Mouse (Mus musculus): ENCODE data around the gene Mlf2. TPM values are rescaled to one million over a fixed set of nuclear protein-coding genes. Genes with fewer than 3 reads are reported as not detected.
"Not testable (repeated sequence)": the region's sequence is repeated elsewhere in the genome, so short reads cannot be mapped to it uniquely, and the experiment has no call there.

The Mlf2 gene
- 267 and 277 TPM in 2 replicates for polyA plus RNA-seq (2015; fragmentation: Nextera tagmentation; extraction: Ambion mirVana)

GRCm38 (mm10) chr6:124930754-124931524 is at the start of gene Mlf2:
Gene Mlf2 (plus strand): TSS chr6:124931386.
- DNase-seq (ENCODE audit: low spot score) = peak; percentile 99

DNA sequence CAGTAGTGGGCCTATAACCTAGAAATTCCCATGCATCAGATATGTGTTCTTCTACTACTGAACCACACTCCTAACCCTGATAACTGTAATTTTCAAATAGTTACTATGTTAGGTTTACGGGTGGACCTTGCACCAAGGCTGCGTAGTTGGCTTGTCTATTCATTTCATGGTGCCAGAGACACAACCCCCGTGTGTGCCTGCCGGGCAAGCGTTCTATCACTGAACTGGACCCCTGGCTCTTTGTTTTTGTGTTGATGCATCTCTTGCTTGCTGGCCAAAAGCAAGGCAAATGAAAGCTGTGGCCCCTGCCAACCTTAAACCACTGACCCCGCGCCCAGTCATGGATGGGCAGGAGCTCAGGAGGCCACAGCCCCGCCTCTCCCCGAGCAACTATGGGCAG is 49.4 kb upstream of the Mlf2 start:
- no peak for DNase-seq (ENCODE audit: low spot score)

DNA sequence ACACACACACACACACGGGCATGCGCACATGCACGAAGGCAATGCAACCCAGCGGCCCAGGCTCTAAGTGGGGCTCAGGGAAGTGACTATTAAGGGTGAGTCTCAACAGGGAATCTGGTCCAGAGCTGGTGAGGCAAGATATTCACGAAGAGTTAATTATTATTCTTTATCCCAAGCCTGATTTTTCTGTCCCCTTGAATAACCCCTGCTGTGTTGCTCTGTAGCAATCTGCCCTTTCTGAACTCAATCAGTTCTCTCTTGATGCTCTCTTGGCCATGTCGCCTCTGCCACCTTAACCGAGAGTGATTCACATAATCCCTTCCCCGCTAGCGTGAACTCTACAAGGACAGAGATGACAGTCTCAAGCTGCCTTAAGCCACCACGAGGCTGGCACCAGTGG is 47.8 kb upstream of the Mlf2 start:
- DNase-seq (ENCODE audit: low spot score) = no peak

GRCm38 (mm10) chr6:124884714-124885500 is 46.3 kb upstream of the Mlf2 start:
- DNase-seq (ENCODE audit: low spot score) = peak; percentile 91

DNA sequence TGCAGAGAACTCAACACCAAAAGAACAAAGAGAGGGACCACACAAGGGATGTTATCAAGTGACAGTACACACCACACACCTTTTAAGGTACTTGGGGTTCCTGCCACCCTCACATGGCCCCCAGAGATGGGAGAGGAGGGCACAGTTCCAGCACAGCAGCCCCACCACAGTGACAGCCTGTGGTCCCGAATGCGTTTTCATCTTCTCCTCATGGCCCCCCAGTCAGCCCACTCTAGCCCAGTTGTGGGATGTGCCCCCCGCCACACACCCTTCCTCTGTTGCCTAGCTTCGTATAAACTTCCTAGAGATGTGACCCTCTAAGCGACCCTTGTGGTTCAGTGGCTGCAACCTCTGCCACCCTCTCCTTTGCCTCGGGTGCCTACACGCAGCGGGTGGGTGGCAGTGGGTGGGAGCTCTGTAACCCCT is 45.2 kb upstream of the Mlf2 start:
- DNase-seq (ENCODE audit: low spot score) = peak; percentile 71

DNA sequence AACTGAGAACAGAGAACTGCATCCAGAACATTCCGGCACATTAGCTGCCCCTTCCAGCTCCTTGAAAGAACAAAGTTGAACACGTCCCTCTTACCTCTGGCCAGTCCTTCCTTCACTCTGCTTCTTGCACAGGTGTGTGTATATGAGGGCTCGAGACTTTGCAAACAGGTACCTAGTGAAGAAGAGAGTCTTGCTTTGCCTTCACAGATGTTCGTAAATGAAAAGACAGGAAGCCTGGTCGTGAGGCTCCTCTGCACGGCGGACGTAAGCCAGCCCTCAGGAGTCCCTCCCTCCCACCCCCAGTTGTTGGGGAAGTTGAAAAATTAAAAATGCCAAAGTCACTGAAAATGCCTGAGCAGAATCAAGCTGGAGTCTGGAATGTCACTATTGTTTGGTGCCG is 43.2 kb upstream of the Mlf2 start, which contains the start of gene Cd4:
Gene Cd4 (minus strand): TSS at position 236 of the 400 bp plus-strand sequence.
- DNase-seq (ENCODE audit: low spot score) = peak; percentile 63

GRCm38 (mm10) chr6:124888555-124889125 is 42.5 kb upstream of the Mlf2 start:
- DNase-seq (ENCODE audit: low spot score) = peak; percentile 47

- no peak for DNase-seq (ENCODE audit: low spot score)
Measured at GRCm38 (mm10) chr6:124890997-124891396, 40.2 kb upstream of the Mlf2 start.

DNA sequence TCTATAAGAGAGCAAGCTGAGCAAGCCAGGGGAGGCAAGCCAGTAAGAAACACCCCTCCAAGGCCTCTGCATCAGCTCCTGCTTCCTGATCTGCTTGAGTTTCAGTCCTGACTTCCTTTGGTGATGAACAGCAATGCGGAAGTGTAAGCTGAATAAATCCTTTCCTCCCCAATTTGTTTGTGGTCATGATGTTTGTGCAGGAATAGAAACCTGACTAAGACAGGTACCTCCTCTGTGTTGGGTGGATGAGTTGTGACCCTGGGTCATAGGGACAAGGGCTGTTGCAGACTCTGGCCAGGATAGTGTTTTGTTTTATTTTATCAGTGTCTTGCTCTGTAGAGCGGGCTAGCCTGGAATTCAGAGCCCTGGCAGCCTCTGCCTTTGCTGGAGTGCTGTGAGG is 37.1 kb upstream of the Mlf2 start:
- DNase-seq (ENCODE audit: low spot score) = not testable (repeated sequence)

- DNase-seq (ENCODE audit: low spot score) = no peak
Measured at GRCm38 (mm10) chr6:124898359-124898758, 32.8 kb upstream of the Mlf2 start.

DNA sequence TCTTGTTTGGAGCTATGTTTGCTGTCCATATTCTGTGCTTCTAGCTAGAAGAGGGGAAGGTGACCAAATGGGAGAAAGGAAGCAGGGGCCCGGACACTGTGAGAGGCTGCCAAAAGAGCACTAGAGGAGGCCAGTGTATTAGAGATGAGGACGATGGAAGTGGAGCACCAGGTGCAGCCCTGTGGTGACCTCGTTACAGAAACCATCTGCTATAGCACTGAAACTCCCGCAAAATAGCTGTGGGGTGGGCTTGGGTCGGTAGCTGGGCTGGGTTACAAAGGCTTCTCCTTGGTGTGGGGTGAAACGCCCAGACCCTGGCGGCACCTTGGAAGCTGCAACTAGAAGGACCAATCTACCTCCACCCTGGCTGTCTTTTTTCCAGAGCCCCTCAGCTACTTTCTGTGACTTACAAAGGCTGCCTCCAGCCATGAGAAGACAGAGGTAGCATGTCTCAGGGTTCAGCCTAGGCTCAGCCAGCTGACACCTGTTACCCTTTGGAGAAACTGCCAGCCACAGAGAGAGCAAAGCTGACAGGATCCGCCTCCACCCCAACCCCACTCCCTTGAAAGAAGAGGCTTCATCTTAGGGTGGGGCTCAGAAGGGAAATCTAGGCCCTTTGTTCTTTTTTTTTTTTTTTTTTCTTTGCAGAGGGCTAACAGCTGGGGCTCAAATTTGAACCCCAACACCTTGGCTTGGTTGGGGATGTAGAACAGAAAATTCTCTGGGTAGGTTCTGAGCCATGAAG is 31.0 kb upstream of the Mlf2 start:
- peak; percentile 96 for DNase-seq (ENCODE audit: low spot score)

GRCm38 (mm10) chr6:124900801-124901480 is 30.2 kb upstream of the Mlf2 start:
- DNase-seq (ENCODE audit: low spot score) = no peak

DNA sequence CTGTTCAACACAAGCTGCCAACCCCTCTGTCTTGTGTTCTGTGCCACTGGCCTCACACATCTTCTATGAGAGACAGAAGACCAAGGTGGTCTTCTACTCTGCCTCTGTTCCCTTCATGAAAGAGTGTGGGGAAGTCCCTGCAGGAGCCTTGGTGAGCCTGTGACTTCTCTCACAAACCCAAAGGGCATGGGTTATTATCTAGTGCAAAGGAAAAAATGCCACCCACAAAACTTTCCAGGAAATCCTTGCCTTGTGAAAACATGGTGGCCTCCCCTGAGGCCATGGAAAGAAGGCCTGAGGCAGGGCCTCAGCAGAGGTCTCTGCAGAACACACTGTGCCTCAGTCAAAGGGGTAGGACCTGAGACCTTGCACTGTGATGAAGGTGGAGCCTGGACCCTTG is 29.3 kb upstream of the Mlf2 start:
- DNase-seq (ENCODE audit: low spot score) = no peak

- DNase-seq (ENCODE audit: low spot score) = peak; percentile 95
Measured at GRCm38 (mm10) chr6:124903580-124904151, 27.5 kb upstream of the Mlf2 start.

GRCm38 (mm10) chr6:124904161-124904981 is 26.8 kb upstream of the Mlf2 start:
- DNase-seq (ENCODE audit: low spot score) = peak; percentile 73

GRCm38 (mm10) chr6:124904991-124905860 is 26.0 kb upstream of the Mlf2 start:
- DNase-seq (ENCODE audit: low spot score) = no peak

- no peak for DNase-seq (ENCODE audit: low spot score)
Measured at GRCm38 (mm10) chr6:124907767-124908166, 23.4 kb upstream of the Mlf2 start.

- no peak for DNase-seq (ENCODE audit: low spot score)
Measured at GRCm38 (mm10) chr6:124910032-124910431, 21.2 kb upstream of the Mlf2 start.
